In genomic region chr2:34526527-34527371, GRCm38 (mm10) we compare ENCODE assay signal across 9 mouse cellular contexts.
DNase-seq lines count a peak whose midpoint lies in the region; ATAC-seq and TF ChIP-seq lines count a peak whose summit lies in the region.
"Had no signal": no experiment of that assay in that cellular context is flagged by ENCODE, and none has a peak within 500 bp of the region (broad histone marks: within the 10 kb centered on the region; RNA-seq: fewer than 3 reads in every experiment).

No protein-coding gene starts in this region.

- peaks cover 6% of the 10 kb centered on the region for H3K4me1 ChIP-seq in intestine, embryonic 14.5 days (replicated peaks; ENCODE audit: control insufficient read depth, insufficient read depth, low read length)
- H3K4me1 ChIP-seq in intestine, postnatal 0 days (replicated peaks; ENCODE audit: control insufficient read depth, insufficient read depth, low read length): no peaks in the 10 kb centered on the region

- no peaks in the 10 kb centered on the region for H3K27me3 ChIP-seq in intestine, embryonic 14.5 days (replicated peaks; ENCODE audit: control insufficient read depth, insufficient read depth, low read length)
- no peaks in the 10 kb centered on the region for H3K27me3 ChIP-seq in intestine, postnatal 0 days (replicated peaks; ENCODE audit: control insufficient read depth, insufficient read depth, low read length)

- ATAC-seq in intestine, embryonic 14.5 days (replicated peaks; ENCODE audit: low FRiP score, low TSS enrichment, low read depth): no peak
- ATAC-seq in intestine, postnatal 0 days: no peak
- no peak for ATAC-seq in inflammation-experienced regulatory T-cells, adult 6 months

- H3K36me3 ChIP-seq in intestine, embryonic 14.5 days (ENCODE audit: control insufficient read depth, insufficient read depth, low read length): 0 out of 2 replicates have a peak, but pooled peaks cover 5% of the 10 kb centered on the region
- H3K36me3 ChIP-seq in intestine, postnatal 0 days (ENCODE audit: control insufficient read depth, insufficient read depth): peaks cover 4% of the 10 kb centered on the region; the same call in 1 of the 2 replicates

- H3K4me2 ChIP-seq in intestine, embryonic 14.5 days (ENCODE audit: low read length): no peak overlapping the region
- H3K4me2 ChIP-seq in intestine, postnatal 0 days (replicated peaks; ENCODE audit: low read depth): no peak overlapping the region

- no peak for TF ChIP-seq CTCF in intestine, postnatal 0 days (IDR thresholded peaks at IDR 0.05; ENCODE audit: low read depth)

- H3K9me3 ChIP-seq in intestine, embryonic 14.5 days (ENCODE audit: control insufficient read depth, low read length): no peaks in the 10 kb centered on the region
- H3K9me3 ChIP-seq in intestine, postnatal 0 days (ENCODE audit: control insufficient read depth): no peaks in the 10 kb centered on the region
- H3K9me3 ChIP-seq: G1E had no signal

- WGBS in intestine, embryonic 14.5 days: 38% methylated on average over 15 of the region's 15 CpGs
- WGBS in intestine, postnatal 0 days: 60% methylated on average over 15 of the region's 15 CpGs

- peak overlapping the region; percentile 52; the same call in 1 of the 2 replicates for H3K27ac ChIP-seq in intestine, embryonic 14.5 days (ENCODE audit: low read depth)
- no peak overlapping the region for H3K27ac ChIP-seq in intestine, postnatal 0 days (ENCODE audit: low read depth, low read length)

- H3K9ac ChIP-seq in intestine, embryonic 14.5 days (ENCODE audit: low read length): no peak overlapping the region
- no peak overlapping the region for H3K9ac ChIP-seq in intestine, postnatal 0 days (ENCODE audit: low read depth, low read length)

- no peak for DNase-seq in intestine, embryonic 14.5 days (ENCODE audit: low spot score)
- peak; percentile 53 for DNase-seq in brain, adult 2 months (ENCODE audit: low read depth, low spot score)
- DNase-seq in gastrocnemius, postnatal 10 days: peak; percentile 21
- peak; percentile 63 to 65 for DNase-seq in lung, adult 18-20 months
- DNase-seq in spleen, postnatal 14 days (ENCODE audit: low spot score in 2 of 2): no peak
- no peak for DNase-seq in layer of hippocampus, postnatal 36 days

- no peak overlapping the region for H3K4me3 ChIP-seq in intestine, embryonic 14.5 days (ENCODE audit: low read depth, low read length)
- no peak overlapping the region for H3K4me3 ChIP-seq in intestine, postnatal 0 days (ENCODE audit: low read depth, low read length)

Comparison
In these comparisons a context has a peak if more than half of its experiments do, and no peak if none do; other contexts are left out.
1. DNase-seq: peak in brain, adult 2 months (single experiment), gastrocnemius, postnatal 10 days (single experiment) and lung, adult 18-20 months (2 of 2); none in intestine, embryonic 14.5 days (single experiment), spleen, postnatal 14 days (0 of 2) and layer of hippocampus, postnatal 36 days (0 of 2).